Mouse (Mus musculus): ENCODE measurements around the gene Btbd8. TPM values are rescaled to one million over a fixed set of nuclear protein-coding genes. Genes with fewer than 3 reads are reported as not detected.

Gene Btbd8
- polyA plus RNA-seq, 1 experiment = 1.2 TPM

GRCm38 (mm10) chr5:107533590-107533989, 95.8 kb downstream of the Btbd8 start:
- no peaks in the 10 kb centered on the region for H3K4me1 ChIP-seq (ENCODE audit: control insufficient read depth, insufficient read depth, low read length)
- 38% methylated on average over 2 of the region's 2 CpGs for WGBS
- no peak for DNase-seq
- no peak for TF ChIP-seq CTCF (IDR thresholded peaks at IDR 0.05; ENCODE audit: insufficient read depth, low read length)
- TF ChIP-seq POLR2A (IDR thresholded peaks at IDR 0.05; ENCODE audit: borderline replicate concordance, extremely low read depth, low read depth, low read length) = no peak
- no peak overlapping the region for H3K4me3 ChIP-seq (replicated peaks; ENCODE audit: extremely low read depth, low read depth, low read length)

- DNase-seq = no peak
- 75% methylated on average over 15 of the region's 15 CpGs for WGBS
- Histone ChIP-seq H3K4me1 (ENCODE audit: control insufficient read depth, insufficient read depth, low read length) (no peaks in the 10 kb centered on the region), H3K4me3 (replicated peaks; ENCODE audit: extremely low read depth, low read depth, low read length) (no peak within 1 kb of the TSS)
- TF ChIP-seq CTCF (IDR thresholded peaks at IDR 0.05; ENCODE audit: insufficient read depth, low read length) (no peak), POLR2A (IDR thresholded peaks at IDR 0.05; ENCODE audit: borderline replicate concordance, extremely low read depth, low read depth, low read length) (no peak)
These were observed 96.8 kb downstream of the Btbd8 start, which contains the start of gene 1700028K03Rik for GRCm38 (mm10) chr5:107534581-107534980. Gene 1700028K03Rik, plus strand, starts transcription at chr5:107534709.

GRCm38 (mm10) chr5:107541696-107542095, 103.9 kb downstream of the Btbd8 start:
- WGBS = 47% methylated on average over 7 of the region's 7 CpGs
- TF ChIP-seq POLR2A (IDR thresholded peaks at IDR 0.05; ENCODE audit: borderline replicate concordance, extremely low read depth, low read depth, low read length) = no peak
- TF ChIP-seq CTCF (IDR thresholded peaks at IDR 0.05; ENCODE audit: insufficient read depth, low read length) = no peak
- H3K4me3 ChIP-seq (replicated peaks; ENCODE audit: extremely low read depth, low read depth, low read length) = no peak overlapping the region
- DNase-seq = no peak
- peaks cover 3% of the 10 kb centered on the region for H3K4me1 ChIP-seq (ENCODE audit: control insufficient read depth, insufficient read depth, low read length)

- no peak for DNase-seq
- TF ChIP-seq CTCF (IDR thresholded peaks at IDR 0.05; ENCODE audit: insufficient read depth, low read length) (no peak), POLR2A (IDR thresholded peaks at IDR 0.05; ENCODE audit: borderline replicate concordance, extremely low read depth, low read depth, low read length) (no peak)
- WGBS = 45% methylated on average over 4 of the region's 4 CpGs
- Histone ChIP-seq H3K4me3 (replicated peaks; ENCODE audit: extremely low read depth, low read depth, low read length) (no peak overlapping the region), H3K4me1 (ENCODE audit: control insufficient read depth, insufficient read depth, low read length) (peaks cover 3% of the 10 kb centered on the region)
These were observed 108.1 kb downstream of the Btbd8 start for GRCm38 (mm10) chr5:107545927-107546326.

GRCm38 (mm10) chr5:107547955-107548354, 110.2 kb downstream of the Btbd8 start:
- DNase-seq = no peak
- WGBS = 71% methylated on average over 3 of the region's 3 CpGs
- TF ChIP-seq CTCF (IDR thresholded peaks at IDR 0.05; ENCODE audit: insufficient read depth, low read length) = no peak
- no peak for TF ChIP-seq POLR2A (IDR thresholded peaks at IDR 0.05; ENCODE audit: borderline replicate concordance, extremely low read depth, low read depth, low read length)
- H3K4me1 ChIP-seq (ENCODE audit: control insufficient read depth, insufficient read depth, low read length) = peaks cover 3% of the 10 kb centered on the region
- no peak overlapping the region for H3K4me3 ChIP-seq (replicated peaks; ENCODE audit: extremely low read depth, low read depth, low read length)

GRCm38 (mm10) chr5:107548444-107548843, 110.6 kb downstream of the Btbd8 start:
- DNase-seq = no peak
- 83% methylated on average over 3 of the region's 3 CpGs for whole genome bisulfite sequencing
- peaks cover 3% of the 10 kb centered on the region for H3K4me1 ChIP-seq (ENCODE audit: control insufficient read depth, insufficient read depth, low read length)
- no peak overlapping the region for H3K4me3 ChIP-seq (replicated peaks; ENCODE audit: extremely low read depth, low read depth, low read length)
- no peak for TF ChIP-seq CTCF (IDR thresholded peaks at IDR 0.05; ENCODE audit: insufficient read depth, low read length)
- no peak for TF ChIP-seq POLR2A (IDR thresholded peaks at IDR 0.05; ENCODE audit: borderline replicate concordance, extremely low read depth, low read depth, low read length)

- TF ChIP-seq CTCF (IDR thresholded peaks at IDR 0.05; ENCODE audit: insufficient read depth, low read length) (no peak), POLR2A (IDR thresholded peaks at IDR 0.05; ENCODE audit: borderline replicate concordance, extremely low read depth, low read depth, low read length) (no peak)
- DNase-seq = no peak
- H3K4me1 ChIP-seq (ENCODE audit: control insufficient read depth, insufficient read depth, low read length) = no peaks in the 10 kb centered on the region
- H3K4me3 ChIP-seq (replicated peaks; ENCODE audit: extremely low read depth, low read depth, low read length) = no peak overlapping the region
- 70% methylated on average over 5 of the region's 5 CpGs for WGBS
These were observed 116.5 kb downstream of the Btbd8 start for GRCm38 (mm10) chr5:107554336-107554735.

GRCm38 (mm10) chr5:107556969-107557368, 119.2 kb downstream of the Btbd8 start:
- no peak for DNase-seq
- TF ChIP-seq POLR2A (IDR thresholded peaks at IDR 0.05; ENCODE audit: borderline replicate concordance, extremely low read depth, low read depth, low read length) = no peak
- WGBS = 48% methylated on average over 3 of the region's 3 CpGs
- H3K4me1 ChIP-seq (ENCODE audit: control insufficient read depth, insufficient read depth, low read length) = no peaks in the 10 kb centered on the region
- no peak overlapping the region for H3K4me3 ChIP-seq (replicated peaks; ENCODE audit: extremely low read depth, low read depth, low read length)

Other genes starting within 250 kb of the Btbd8 start
- gene Tgfbr3, start 148.4 kb upstream of the Btbd8 start, polyA plus RNA-seq (2012; rRNA removed) = 44.8 and 47.3 TPM in 2 replicates
- 0.71 and 1.1 TPM in 2 replicates for gene Brdt, start 106.8 kb upstream of the Btbd8 start, polyA plus RNA-seq (2012; rRNA removed)
- gene Ephx4, start 35.3 kb upstream of the Btbd8 start, polyA plus RNA-seq (2012; rRNA removed) = 1.9 and 2.0 TPM in 2 replicates
- 0.03 and 0.14 TPM in 2 replicates for gene Lpcat2b, start 6.4 kb upstream of the Btbd8 start, polyA plus RNA-seq (2012; rRNA removed)
- gene Gm42669, start 69.6 kb downstream of the Btbd8 start, polyA plus RNA-seq (2012; rRNA removed) = 0.06 TPM in 1 of 2 replicates, not detected in the other
- gene 1700028K03Rik, start 96.7 kb downstream of the Btbd8 start, polyA plus RNA-seq (2012; rRNA removed) = not detected in 2 replicates
- 1.5 and 2.5 TPM in 2 replicates for gene Rpap2, start 159.4 kb downstream of the Btbd8 start, polyA plus RNA-seq (2012; rRNA removed)
- gene Glmn, start 159.9 kb downstream of the Btbd8 start, polyA plus RNA-seq (2012; rRNA removed) = 0.80 and 0.85 TPM in 2 replicates